ENCODE assay signal across 8 mouse cellular contexts in genomic region chr1:153748549-153748948, GRCm38 (mm10). TPM values are rescaled to one million over a fixed set of nuclear protein-coding genes. Genes with fewer than 3 reads are reported as not detected.
A peak's percentile ranks its signal among the peaks of the same experiment; 100 is the strongest.
DNase-seq lines count a peak whose midpoint lies in the region; ATAC-seq and TF ChIP-seq lines count a peak whose summit lies in the region.

No protein-coding gene starts in this region.

- TF ChIP-seq CTCF in heart, postnatal 0 days (IDR thresholded peaks at IDR 0.05; ENCODE audit: low read depth), result no peak

- DNase-seq in R1 (ENCODE audit: low read depth, low spot score), result peak; percentile 27
- peak; percentile 32 for DNase-seq in c-Kit-positive CD71-negative TER-119-negative erythroid progenitor cells, embryonic 14.5 days (ENCODE audit: low read depth)
- DNase-seq in heart, postnatal 0 days (ENCODE audit: low spot score), result peak; percentile 55
- peak; percentile 56 for DNase-seq in limb, embryonic 11.5 days (ENCODE audit: low spot score)
- peak; percentile 89 for DNase-seq in testis, postnatal 10 days (ENCODE audit: low spot score)
- DNase-seq in urinary bladder, adult 2 months (ENCODE audit: low spot score), result no peak
- DNase-seq in layer of hippocampus, adult 9-10 months (ENCODE audit: low spot score), result no peak

- H3K4me3 ChIP-seq in heart, postnatal 0 days (ENCODE audit: low read depth, low read length), result peak overlapping the region; percentile 53
- H3K4me3 ChIP-seq in limb, embryonic 11.5 days (ENCODE audit: low read depth, low read length), result no peak overlapping the region
- no peak overlapping the region for H3K4me3 ChIP-seq in midbrain, embryonic 12.5 days

- peak overlapping the region; percentile 94 for H3K27ac ChIP-seq in heart, postnatal 0 days (ENCODE audit: low read depth)
- no peak overlapping the region for H3K27ac ChIP-seq in limb, embryonic 11.5 days (replicated peaks; ENCODE audit: low read depth, low read length)
- H3K27ac ChIP-seq in midbrain, embryonic 12.5 days (replicated peaks), result no peak overlapping the region

- peak overlapping the region; percentile 66 for H3K4me2 ChIP-seq in heart, postnatal 0 days (ENCODE audit: low read depth, low read length)
- H3K4me2 ChIP-seq in limb, embryonic 11.5 days (ENCODE audit: low read depth, severe bottlenecking), result no peak overlapping the region
- peak overlapping the region; percentile 59 for H3K4me2 ChIP-seq in midbrain, embryonic 12.5 days (replicated peaks)

- no peaks in the 10 kb centered on the region for H3K27me3 ChIP-seq in heart, postnatal 0 days (ENCODE audit: control insufficient read depth, insufficient read depth, low read length)
- no peaks in the 10 kb centered on the region for H3K27me3 ChIP-seq in limb, embryonic 11.5 days (ENCODE audit: control insufficient read depth, insufficient read depth, low read length)
- no peaks in the 10 kb centered on the region for H3K27me3 ChIP-seq in midbrain, embryonic 12.5 days

- H3K36me3 ChIP-seq in heart, postnatal 0 days (replicated peaks; ENCODE audit: control insufficient read depth, insufficient read depth, low read length), result no peaks in the 10 kb centered on the region
- no peaks in the 10 kb centered on the region for H3K36me3 ChIP-seq in limb, embryonic 11.5 days (ENCODE audit: control insufficient read depth, insufficient read depth, low read length)
- peaks cover 9% of the 10 kb centered on the region; the same call in 1 of the 2 replicates for H3K36me3 ChIP-seq in midbrain, embryonic 12.5 days

- peak overlapping the region; percentile 64 for H3K9ac ChIP-seq in heart, postnatal 0 days (replicated peaks; ENCODE audit: low read depth, low read length)
- H3K9ac ChIP-seq in limb, embryonic 11.5 days (ENCODE audit: low read length), result no peak overlapping the region
- H3K9ac ChIP-seq in midbrain, embryonic 12.5 days (replicated peaks), result no peak overlapping the region

- TF ChIP-seq EP300 in heart, postnatal 0 days (IDR thresholded peaks at IDR 0.05; ENCODE audit: low read depth), result no peak

- no peaks in the 10 kb centered on the region for H3K9me3 ChIP-seq in heart, postnatal 0 days (replicated peaks; ENCODE audit: control insufficient read depth, low read length)
- no peaks in the 10 kb centered on the region for H3K9me3 ChIP-seq in limb, embryonic 11.5 days (ENCODE audit: control insufficient read depth, low read length)
- H3K9me3 ChIP-seq in midbrain, embryonic 12.5 days, result no peaks in the 10 kb centered on the region

- 4% methylated on average over 1 of the region's 1 CpGs for WGBS in heart, postnatal 0 days
- WGBS in limb, embryonic 11.5 days, result 4% methylated on average over 1 of the region's 1 CpGs
- WGBS in midbrain, embryonic 12.5 days, result 5% methylated on average over 1 of the region's 1 CpGs

- peaks cover 39% of the 10 kb centered on the region for H3K4me1 ChIP-seq in heart, postnatal 0 days (ENCODE audit: control insufficient read depth, insufficient read depth)
- 0 out of 2 replicates have a peak, but pooled peaks cover 3% of the 10 kb centered on the region for H3K4me1 ChIP-seq in limb, embryonic 11.5 days (ENCODE audit: control insufficient read depth, insufficient read depth, low read length)
- H3K4me1 ChIP-seq in midbrain, embryonic 12.5 days, result peaks cover 50% of the 10 kb centered on the region

- ATAC-seq in heart, postnatal 0 days (ENCODE audit: insufficient read depth, low read depth), result peak; percentile 40
- ATAC-seq in limb, embryonic 11.5 days (ENCODE audit: insufficient number of reproducible peaks, low FRiP score, low TSS enrichment, low read depth), result no peak
- ATAC-seq in midbrain, embryonic 12.5 days (ENCODE audit: low FRiP score, low read depth), result 0 out of 2 replicates have a peak, but pooled peaks have one; percentile 27

RNA-seq across cellular contexts. Expression of gene Rnasel, which starts 0.7 kb away (rescaled TPM):
- total RNA-seq in heart, postnatal 0 days (2014; rRNA removed; ENCODE audit: low replicate concordance), result 31.4 and 31.9 TPM in 2 replicates
- 17.4 and 22.1 TPM in 2 replicates for polyA plus RNA-seq in heart, postnatal 0 days (2015; fragmentation: Nextera tagmentation; extraction: Ambion mirVana)
- polyA plus RNA-seq in limb, embryonic 11.5 days (2014; fragmentation: Nextera tagmentation; extraction: Ambion mirVana), result 9.1 and 10.2 TPM in 2 replicates
- polyA plus RNA-seq in midbrain, embryonic 12.5 days (2016; fragmentation: Nextera tagmentation; extraction: Ambion mirVana), result 42.1 and 42.9 TPM in 2 replicates
- polyA plus RNA-seq in urinary bladder, adult 2 months (2012; rRNA removed), result 15.7 and 20.8 TPM in 2 replicates

RNA-seq across cellular contexts. Expression of gene Rgs16, which starts 8.4 kb away (rescaled TPM):
- total RNA-seq in heart, postnatal 0 days (2014; rRNA removed; ENCODE audit: low replicate concordance), result 0.89 and 1.8 TPM in 2 replicates
- polyA plus RNA-seq in heart, postnatal 0 days (2015; fragmentation: Nextera tagmentation; extraction: Ambion mirVana), result 2.2 and 3.0 TPM in 2 replicates
- polyA plus RNA-seq in limb, embryonic 11.5 days (2014; fragmentation: Nextera tagmentation; extraction: Ambion mirVana), result 4.8 and 4.9 TPM in 2 replicates
- 46.3 and 53.3 TPM in 2 replicates for polyA plus RNA-seq in midbrain, embryonic 12.5 days (2016; fragmentation: Nextera tagmentation; extraction: Ambion mirVana)
- polyA plus RNA-seq in urinary bladder, adult 2 months (2012; rRNA removed), result 2.4 and 2.5 TPM in 2 replicates

Comparison
In these comparisons a context has a peak if more than half of its experiments do, and no peak if none do; other contexts are left out.
1. DNase-seq: peak in R1 (single experiment), c-Kit-positive CD71-negative TER-119-negative erythroid progenitor cells, embryonic 14.5 days (single experiment), heart, postnatal 0 days (single experiment), limb, embryonic 11.5 days (single experiment) and testis, postnatal 10 days (single experiment); none in urinary bladder, adult 2 months (single experiment) and layer of hippocampus, adult 9-10 months (single experiment).